Mouse (Mus musculus) CD4-positive, CD25-positive, alpha-beta regulatory T cell, adult 2 months (primary cell): ENCODE data around the gene Acat3.
"Not testable (repeated sequence)": the region's sequence is repeated elsewhere in the genome, so short reads cannot be mapped to it uniquely, and the experiment has no call there.

Source experiments
- DNase-seq: peaks from one replicate; pipeline ENCODE4 v3.0.0-alpha.2; 2012; ENCODE audit warnings: low read depth, low spot score

The Acat3 gene

DNA sequence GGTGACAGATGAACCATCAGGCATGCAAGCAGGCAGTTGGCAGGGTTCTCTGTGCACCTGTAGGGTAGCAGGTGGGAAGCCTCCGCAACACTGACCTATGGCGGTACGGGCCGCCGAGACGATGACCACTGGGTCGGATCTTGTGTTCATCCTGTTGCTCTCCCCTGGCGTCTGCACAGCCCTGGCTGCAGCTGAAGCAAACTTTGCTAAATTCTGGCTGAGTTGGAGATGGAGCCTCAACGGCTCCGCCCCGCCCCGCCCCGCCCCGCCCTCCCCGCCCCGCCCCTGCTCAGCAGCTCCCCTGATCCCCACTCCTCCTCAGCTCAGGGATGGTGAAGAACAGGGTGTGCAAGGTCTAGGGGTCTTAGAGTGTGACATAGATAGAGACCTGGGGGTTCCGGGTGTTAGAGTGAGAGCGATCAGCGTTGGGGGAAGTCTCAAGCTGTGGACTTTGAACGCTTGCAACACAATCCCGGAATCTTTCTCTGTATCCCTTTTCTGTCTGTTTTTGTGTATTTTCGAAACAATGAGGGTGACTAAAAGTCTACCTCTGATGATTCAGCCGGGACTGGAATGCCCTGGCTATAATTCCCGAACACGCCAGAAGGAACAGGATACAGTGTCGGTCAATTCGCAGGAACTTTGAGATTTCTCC lies at the start of gene Acat3:
Acat3 (minus strand) TSS at position 450 of the 655 bp plus-strand sequence.
- DNase-seq = no peak

DNA sequence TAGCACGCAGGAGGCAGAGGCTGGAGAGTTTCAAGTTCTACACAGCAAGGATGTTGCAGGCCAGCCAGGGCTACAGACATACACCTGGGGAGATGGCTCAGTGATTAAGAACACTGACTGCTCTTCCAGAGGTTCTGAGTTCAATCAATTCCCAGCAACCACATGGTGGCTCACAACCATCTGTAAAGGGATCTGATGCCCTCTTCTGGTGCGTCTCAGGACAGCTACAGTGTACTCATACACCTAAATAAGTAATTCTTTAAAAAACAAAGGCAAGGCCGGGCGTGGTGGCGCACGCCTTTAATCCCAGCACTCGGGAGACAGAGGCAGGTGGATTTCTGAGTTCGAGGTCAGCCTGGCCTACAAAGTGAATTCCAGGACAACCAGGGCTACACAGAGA lies 47.7 kb upstream of the Acat3 start:
- peak; percentile 58 for DNase-seq

GRCm38 (mm10) chr17:12983988-12984387 lies 43.6 kb upstream of the Acat3 start:
- DNase-seq = no peak

- no peak for DNase-seq
Observed at GRCm38 (mm10) chr17:12978546-12978945, 38.1 kb upstream of the Acat3 start.

- DNase-seq = no peak
Observed at GRCm38 (mm10) chr17:12973851-12974250, 33.5 kb upstream of the Acat3 start.

DNA sequence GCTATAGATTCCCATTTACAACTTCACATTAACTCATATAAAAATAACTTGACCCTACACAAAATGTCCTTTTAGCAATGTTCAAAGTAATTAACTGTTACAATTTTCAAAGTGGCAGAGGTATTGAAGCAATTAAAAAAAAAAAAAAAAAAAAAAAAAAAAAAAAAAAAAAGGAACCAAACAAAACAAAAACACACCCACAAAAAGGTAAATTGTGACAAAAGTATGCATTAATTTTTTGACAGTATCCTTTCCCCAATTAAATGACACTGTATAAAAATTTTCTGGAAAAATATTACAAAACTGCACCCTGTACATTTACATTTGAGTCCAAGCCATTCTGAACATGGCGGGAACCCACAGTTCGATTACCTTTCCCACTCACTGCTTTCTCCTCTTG lies 26.8 kb upstream of the Acat3 start:
- DNase-seq = no peak

DNA sequence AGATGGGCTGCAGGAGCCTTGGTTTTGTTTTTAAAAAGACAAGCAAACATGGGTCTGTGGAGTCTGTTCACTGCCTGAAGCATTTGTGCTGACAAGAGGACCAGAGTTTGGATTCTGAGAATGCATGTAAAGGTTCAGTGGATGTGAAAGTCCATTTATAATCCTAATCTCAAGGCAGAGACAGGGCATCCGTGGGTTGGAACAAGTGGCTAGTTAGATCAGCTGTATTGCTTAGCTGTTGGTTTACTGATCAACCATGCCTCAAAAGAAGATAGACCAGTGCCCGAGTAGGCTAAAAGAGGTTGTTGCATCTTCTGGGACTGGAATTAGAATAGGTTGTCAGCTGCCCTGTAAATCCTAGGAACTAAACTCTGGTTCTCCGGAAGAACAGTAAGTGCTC lies 23.1 kb upstream of the Acat3 start:
- DNase-seq = no peak

DNA sequence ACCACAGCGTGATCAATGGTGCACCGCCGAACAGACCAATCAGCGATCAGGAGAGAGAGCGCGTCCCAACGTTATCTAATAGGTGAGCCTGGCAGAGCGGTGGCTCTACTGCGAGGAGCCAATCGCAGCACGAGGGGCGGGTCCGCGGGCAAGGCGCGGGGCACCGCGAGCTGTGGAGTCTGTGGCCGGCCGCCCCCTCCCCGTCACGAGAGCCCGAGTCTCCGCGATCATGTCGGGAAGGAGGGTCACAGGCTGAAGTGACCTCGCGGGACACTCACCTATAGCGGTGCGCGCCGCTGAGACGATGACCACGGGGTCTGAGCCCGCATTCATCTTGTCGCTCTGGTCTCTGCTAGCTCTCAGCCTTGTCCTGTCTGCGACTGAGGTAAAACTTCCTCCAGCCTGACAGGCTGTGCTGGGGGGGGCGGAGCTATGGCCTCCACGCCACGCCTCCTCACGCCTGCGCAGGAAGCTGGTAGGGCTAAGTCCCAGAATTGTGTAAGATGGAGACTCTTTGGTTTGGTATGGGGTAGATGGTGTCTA lies 20.0 kb upstream of the Acat3 start, which contains the start of gene Acat2:
Acat2 (minus strand) TSS at position 417 of the 543 bp plus-strand sequence.
- DNase-seq = peak; percentile 98

DNA sequence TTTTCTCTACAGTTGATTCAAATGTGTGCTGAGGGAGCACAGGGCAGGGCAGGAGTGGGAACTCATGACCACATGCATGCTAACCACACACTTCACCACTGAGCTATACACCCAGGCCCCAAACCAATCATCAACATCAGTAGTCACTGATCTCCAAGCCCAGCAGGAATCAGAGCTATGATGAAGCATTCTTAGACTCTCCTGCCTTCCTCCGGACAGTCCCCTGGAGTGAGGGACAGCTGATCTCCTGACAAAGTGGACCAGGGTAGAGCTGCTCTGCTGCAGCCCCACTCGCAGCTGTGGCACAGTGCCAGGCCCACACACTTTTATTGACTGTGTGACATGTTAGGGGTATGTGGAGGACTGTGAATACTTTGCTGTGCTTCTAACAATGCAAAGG lies 19.0 kb upstream of the Acat3 start:
- not testable (repeated sequence) for DNase-seq

GRCm38 (mm10) chr17:12956664-12957063 lies 16.3 kb upstream of the Acat3 start:
- DNase-seq = no peak

GRCm38 (mm10) chr17:12949669-12950068 lies 9.3 kb upstream of the Acat3 start:
- no peak for DNase-seq

DNA sequence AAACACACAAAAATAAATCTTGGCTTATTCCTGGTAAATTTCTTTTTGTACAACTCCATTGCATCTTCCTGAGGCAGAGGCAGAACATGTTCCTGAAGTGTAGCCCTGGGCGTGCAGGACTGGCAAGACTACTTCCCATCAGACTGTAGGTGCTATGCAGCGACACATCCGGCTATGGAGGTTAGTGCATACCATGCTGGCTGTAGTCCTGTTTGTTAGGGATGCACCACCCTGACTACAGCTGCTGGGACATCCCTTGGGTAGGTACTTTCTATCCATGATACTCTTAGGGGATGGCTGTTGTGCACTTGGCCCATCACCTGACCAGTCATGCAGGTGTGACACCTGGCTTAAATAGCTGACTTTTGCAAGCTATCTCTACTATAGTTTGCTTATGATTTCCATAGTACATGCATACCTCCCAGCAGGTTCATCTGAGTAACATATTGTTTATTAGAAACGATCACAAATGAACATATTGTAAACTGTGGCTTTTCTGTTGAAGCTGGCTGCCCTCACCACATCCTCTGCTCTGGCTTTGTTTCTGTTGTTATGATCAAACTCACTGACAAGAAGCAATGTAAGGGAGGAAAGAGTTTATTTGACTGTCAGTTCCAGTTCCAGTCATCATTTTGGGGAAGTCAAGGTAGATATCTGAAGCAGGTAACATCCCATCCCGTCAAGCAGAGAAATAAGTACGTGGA lies 2.2 kb upstream of the Acat3 start:
- no peak for DNase-seq

- no peak for DNase-seq
Observed at GRCm38 (mm10) chr17:12941543-12942260, 1.3 kb upstream of the Acat3 start.

DNA sequence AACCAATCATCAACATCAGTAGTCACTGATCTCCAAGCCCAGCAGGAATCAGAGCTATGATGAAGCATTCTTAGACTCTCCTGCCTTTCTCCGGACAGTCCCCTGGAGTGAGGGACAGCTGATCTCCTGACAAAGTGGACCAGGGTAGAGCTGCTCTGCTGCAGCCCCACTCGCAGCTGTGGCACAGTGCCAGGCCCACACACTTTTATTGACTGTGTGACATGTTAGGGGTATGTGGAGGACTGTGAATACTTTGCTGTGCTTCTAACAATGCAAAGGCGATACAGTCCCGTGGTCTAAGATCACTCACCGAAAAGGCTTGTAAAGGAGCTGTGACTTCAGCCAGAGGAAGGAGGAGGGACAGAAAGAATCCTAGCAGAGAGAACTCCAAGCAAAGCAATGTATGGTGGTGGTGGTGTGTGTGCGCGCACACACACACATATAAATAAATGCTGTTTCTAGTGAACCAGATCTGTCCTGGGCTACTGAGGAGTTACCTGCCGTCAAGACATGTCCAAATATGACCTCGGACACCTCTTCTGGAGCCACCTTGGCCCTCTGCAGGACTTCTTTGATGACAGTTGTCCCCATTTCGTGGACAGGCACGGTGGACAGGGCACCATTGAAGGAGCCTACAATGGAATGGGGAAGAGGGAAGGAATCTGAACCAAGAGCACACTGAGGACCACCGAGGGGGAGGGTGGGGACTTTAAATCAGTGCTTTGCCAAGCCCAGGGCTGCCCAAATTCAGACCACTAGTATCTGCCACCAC lies 837 bp downstream of the Acat3 start:
- not testable (repeated sequence) for DNase-seq

DNA sequence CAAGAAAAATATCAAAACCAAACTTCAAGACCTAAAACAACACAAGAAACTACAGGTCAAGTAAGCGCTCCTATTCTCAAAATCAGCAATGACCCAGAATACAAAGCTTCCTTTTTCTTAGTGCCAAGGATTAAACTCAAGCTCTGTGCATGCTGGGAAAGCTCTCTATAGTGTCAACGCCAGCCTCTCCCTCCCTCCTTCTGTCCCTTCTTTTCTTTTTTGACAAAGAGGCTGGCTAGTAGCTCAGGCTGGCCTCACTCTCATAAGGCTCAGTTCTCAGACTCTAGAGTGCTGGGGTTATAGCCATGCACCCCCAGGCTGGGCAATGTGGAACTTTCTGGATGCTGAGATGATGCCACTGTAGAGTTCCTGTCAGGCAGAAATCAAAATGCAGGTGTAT lies 2.3 kb downstream of the Acat3 start:
- DNase-seq = no peak

DNA sequence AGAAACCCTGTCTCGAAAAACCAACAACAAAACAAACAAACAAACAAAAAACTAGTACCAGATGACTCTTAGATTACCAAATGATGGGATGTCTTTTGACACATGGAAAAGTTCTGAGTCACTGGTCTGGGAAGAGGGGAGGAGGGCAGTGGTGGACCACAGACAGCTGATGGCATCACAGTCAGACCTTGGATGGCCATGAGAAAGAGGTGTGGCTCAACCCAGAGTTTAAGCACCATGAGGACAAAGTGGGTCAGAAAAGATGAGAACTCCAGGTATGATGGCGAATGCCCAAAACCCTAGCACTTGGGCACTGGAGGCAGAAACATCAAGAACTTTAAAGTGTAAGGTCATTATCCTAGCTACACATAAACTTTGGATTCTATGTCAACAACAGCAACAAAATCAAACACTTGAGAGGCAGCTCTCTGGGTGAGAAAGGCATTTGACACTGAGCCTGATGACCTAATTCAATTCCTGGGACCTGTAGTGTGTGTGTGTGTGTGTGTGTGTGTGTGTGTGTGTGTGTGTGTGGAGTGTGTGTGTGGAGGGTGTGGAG lies 2.9 kb downstream of the Acat3 start:
- DNase-seq = no peak

DNA sequence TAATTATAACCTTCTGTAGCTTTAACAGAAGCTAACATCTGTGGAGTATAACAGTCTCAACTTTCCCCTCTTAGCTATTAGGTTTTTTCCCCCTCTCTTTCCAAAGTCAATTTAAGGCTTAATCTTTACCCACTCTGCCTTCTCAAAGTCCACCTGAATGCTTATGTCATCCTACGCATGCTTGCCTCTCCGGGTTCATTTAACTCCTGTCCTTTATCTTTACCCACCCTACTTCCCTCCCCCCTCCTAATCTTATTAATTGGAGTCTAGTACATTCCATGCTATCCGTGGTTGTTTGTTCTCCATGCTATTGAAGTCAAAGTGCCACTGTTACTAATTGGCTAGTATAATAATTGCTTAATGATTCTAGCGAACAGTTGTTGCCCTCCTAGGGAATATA lies 4.7 kb downstream of the Acat3 start:
- no peak for DNase-seq

DNA sequence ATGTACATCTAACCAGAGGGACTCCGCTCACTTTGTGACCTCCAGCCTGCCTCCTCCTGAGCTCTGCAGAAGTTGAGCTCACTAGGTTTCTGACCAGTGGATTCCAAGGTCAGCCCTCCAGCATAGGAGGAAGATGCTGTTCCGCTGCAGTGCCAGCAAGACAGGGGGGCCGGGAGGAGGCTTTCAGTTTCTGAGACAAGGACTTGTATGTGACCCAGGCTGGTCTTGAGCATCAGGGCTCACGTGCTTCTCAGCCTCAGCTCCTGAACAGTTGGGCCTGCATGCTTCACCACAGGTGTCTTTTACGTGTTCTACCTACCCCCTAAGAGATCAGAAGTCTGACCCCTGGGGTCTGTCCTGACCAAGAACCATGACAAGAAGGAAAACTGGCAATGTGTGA lies 8.8 kb downstream of the Acat3 start:
- not testable (repeated sequence) for DNase-seq

DNA sequence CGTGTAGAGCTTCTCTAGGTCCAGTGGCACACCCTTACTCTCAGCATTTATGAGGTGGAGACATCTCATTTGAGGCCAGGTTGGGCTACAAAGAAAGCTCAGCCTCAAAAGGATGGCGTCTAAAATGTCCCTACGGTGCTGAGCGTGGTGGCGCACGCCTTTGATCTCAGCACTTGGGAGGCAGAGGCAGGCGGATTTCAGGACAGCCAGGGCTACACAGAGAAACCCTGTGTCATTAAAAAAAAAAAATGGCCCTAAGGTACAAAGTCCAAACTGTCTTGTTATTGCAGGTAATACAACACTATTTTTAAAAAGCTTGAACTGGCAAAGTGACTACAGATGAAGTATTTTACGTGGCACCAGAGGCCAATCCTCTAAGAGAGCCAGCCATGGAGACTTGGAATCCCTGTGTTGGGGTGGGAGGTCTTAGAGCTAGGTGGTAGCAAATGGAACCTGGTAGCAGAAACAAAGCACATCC lies 14.7 kb downstream of the Acat3 start:
- DNase-seq = no peak

- no peak for DNase-seq
Observed at GRCm38 (mm10) chr17:12925001-12925400, 15.4 kb downstream of the Acat3 start.

DNA sequence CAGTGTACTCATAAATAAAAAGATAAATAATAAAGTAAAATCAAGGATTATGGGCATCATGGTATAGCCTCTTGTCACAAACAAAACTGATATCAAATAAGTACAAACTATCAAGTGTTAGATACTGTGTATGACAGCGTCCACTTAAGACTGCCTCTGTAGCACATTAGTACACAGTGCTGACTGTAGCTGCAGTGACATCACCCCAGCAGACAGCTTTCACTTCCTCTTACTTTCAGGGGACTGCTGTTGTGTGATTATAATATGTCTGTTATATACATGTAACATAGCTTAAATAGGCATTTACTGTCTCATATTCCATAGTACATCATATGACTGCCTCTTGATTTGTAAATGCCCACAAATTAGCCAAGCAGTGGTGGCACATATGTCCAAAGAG lies 19.3 kb downstream of the Acat3 start:
- no peak for DNase-seq
